Mouse (Mus musculus) A20 (cell line): ENCODE measurements around the gene Fam98c.
A peak's percentile ranks its signal among the peaks of the same experiment; 100 is the strongest.
"Not testable (repeated sequence)": the region's sequence is repeated elsewhere in the genome, so short reads cannot be mapped to it uniquely, and the experiment has no call there.

Experiments used
- DNase-seq: peaks from one replicate; pipeline ENCODE4 v3.0.0-alpha.2; 2011; ENCODE audit warnings: low read depth, low spot score

The Fam98c gene

DNA sequence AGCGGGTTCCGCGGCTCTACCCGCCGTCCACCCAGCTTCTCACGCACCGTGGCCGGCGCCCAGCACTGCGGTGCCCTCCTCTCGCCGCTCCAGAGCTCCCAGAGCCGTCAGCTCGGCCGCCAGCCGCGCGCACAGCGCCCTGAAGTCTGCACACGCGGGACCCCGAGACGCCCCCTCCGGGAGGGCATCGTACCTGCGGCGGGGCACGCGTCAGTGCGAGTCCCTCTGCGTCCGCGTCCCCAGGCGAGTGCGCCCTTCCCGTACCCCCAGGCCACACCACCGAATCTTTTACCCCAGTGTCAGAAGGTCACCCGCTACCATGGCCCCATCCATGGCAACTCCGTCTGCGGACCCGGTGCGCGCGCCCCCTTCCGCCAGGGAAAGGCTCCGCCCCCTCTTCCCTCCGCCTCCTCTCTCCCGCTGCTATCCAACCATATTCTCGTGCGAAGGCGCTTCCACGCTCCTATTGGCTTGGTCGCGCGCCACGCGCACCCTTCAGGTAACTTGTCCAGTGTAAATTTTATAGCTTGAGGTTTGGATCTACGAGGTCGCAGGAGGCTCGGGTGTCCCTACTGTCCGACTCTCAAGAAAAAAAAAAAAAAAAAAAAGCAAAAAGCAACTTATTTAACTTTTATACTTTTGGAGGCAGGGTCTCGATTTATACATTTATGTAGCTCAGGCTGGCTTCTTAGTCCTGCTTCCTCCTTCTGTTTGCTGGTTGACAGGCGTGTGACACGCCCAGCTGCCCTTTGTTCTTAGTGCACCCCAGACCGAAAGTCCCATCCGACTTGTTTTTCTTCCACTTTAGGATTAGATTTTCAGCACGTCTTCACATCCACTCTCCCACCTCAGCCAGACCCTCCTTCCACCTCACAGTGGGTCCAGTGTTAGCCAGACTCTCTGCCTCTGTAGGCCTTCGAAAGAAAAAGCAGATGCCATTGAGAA, at the start of gene Fam98c:
Fam98c (minus strand) TSS at position 397 of the 945 bp plus-strand sequence.
- peak; percentile 87 for DNase-seq

DNA sequence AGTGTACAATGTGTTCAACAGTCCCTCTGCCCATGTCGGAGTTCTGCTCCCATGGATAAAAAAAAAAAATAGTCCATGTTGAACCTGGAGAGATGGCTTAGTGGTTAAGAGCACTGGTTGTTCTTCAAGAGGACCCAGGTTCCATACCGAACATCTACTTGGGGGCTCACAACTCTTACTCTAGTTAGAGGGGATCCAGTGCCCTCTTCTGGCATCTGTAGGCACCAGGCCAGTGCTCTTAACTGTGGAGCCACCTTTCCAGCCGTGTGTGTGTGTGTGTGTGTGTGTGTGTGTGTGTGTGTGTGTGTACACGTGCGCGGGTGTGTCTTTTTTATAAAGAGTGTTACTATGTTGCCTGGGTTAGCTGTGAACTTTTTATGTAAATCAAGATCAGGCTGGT, 46.5 kb upstream of the Fam98c start:
- DNase-seq = no peak

GRCm38 (mm10) chr7:29194230-29194629, 38.2 kb upstream of the Fam98c start:
- DNase-seq = not testable (repeated sequence)

GRCm38 (mm10) chr7:29181323-29181722, 25.3 kb upstream of the Fam98c start:
- DNase-seq = not testable (repeated sequence)

GRCm38 (mm10) chr7:29180854-29181236, 24.8 kb upstream of the Fam98c start:
- no peak for DNase-seq

DNA sequence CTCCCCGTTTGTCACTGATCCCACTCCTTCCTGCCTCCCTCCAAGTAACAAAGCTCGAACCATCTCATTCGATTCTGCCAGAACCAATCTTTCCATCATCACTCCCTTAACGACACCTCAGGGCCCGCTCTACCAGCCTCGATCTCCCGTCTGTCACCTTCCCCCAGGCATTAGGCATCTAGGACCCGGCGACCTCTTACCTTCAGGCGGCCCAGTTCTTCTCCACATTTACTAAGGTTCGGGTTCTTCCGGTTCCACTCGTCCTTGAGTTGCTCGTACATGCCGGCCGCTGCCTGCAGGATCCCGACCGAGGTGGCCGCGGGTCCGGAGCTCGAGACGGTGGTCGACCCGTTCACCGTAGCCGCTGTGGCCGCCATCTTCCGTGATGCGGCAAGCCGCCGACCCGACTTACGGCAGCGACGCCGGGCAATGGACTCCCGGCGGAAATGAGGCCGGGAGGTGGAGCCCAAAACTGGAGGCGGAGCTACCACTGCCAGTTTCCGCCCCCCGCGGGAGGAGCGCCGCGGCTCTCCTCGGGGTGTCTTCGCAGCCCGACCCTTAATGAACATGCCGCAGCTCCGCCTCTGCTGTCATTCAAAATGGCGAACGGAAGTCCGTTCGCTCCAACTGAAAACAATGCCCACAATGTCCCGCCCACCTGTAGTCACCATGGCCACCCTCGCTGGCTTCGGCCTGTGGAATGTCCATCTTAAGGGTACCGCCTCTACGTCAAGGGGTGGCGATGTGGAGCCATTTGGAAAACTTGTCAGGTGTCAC, 24.2 kb upstream of the Fam98c start, which contains the start of gene Psmd8:
Psmd8 (minus strand) TSS at position 625 of the 777 bp plus-strand sequence.
- DNase-seq = peak; percentile 100

DNA sequence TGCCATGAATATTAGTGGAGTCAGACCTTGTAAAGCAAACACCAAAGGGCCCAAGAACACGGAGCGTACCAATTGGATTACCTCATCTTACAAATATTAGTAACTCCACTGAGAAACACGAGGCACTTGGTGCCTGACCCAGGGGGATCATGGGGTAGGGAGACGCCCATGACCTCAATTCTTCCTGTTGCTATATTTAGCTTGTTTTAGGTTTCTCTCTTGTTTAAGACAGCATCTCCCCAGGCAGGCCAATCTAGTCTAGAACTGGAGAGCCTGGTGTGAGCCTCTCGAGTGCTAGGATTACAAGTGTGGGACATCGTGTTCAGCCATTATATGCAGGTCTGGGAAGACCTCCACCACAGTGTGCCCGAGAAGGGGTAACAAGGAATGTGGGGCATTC, 23.3 kb upstream of the Fam98c start:
- peak; percentile 46 for DNase-seq

DNA sequence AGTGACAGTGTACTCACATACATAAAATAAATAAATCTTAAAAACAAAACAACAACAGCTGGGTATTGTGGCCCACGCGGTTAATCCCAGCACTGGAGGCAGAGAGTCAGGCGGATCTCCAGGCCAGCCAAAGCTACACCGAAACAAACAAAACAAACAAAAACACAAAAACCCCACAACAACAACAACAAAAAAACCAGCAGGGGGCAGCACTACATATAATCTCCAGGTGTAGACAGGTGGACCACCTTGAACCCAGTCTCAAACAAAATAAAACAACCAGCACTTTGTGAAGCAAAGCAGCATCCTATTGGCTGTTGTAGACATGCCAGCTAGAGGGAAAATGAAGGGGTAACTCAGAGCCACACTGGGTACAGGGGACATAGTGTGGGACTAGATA, 22.1 kb upstream of the Fam98c start:
- peak; percentile 52 for DNase-seq

DNA sequence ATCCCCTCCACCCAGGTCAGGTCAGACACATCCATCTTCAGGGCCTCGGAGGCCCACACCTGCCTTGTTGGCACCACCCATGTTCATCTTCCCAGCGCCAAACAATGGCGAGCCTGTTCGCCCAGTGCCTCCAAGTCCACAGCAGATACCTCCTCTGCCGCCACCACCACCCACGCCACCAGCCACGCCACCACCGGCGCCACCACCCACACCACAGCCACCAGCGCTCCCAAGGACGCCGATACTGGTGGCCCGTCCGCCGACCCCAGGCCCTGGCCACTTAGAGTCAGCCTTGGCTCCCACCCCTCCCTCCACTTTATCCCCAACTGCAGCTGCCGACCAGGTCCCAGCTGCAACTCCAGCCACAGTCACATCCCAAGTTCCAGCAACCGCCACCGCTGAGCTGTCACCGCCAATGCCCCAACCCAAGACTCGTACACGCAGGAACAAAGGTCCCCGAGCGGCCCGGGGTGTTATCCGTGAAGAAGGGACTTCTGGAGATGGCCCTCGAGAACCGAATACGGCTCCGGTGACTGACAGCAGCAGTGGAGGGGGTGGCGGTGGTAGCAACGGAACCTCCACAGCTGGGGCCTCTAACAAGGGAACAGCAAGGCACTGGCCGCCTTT, 16.5 kb upstream of the Fam98c start:
- no peak for DNase-seq

GRCm38 (mm10) chr7:29171562-29172097, 15.6 kb upstream of the Fam98c start:
- no peak for DNase-seq

- DNase-seq = peak; percentile 50
Measured at GRCm38 (mm10) chr7:29170755-29171561, 14.9 kb upstream of the Fam98c start.

- DNase-seq = peak; percentile 66
Measured at GRCm38 (mm10) chr7:29170066-29170754, 14.2 kb upstream of the Fam98c start, which contains the start of the genes Ggn and Spred3. Gene Ggn (plus strand): TSS chr7:29170210. Gene Spred3 (minus strand): TSS chr7:29170411.

GRCm38 (mm10) chr7:29169231-29170065, 13.4 kb upstream of the Fam98c start:
- no peak for DNase-seq

DNA sequence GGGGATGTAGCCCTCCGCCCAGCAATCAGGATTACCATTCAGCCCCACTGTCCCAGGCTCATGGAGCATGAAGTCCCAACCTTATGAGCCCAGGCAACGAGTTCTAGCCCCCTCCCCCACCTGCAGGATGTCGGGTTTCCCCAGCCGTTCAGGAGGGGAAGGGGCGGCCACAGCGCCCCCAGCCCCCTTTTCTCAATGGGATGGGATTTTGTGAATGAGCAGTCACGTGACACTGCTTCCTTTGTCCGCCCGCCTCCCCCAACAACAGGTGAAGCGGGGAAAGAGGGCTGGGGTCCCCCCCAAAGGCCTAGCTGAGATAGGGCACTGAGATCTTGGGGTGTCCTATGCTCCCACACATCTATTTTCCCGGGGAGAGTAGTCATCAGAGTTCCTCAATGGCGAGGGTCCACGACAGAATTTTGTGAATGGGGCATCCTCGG, 12.8 kb upstream of the Fam98c start:
- DNase-seq = no peak

DNA sequence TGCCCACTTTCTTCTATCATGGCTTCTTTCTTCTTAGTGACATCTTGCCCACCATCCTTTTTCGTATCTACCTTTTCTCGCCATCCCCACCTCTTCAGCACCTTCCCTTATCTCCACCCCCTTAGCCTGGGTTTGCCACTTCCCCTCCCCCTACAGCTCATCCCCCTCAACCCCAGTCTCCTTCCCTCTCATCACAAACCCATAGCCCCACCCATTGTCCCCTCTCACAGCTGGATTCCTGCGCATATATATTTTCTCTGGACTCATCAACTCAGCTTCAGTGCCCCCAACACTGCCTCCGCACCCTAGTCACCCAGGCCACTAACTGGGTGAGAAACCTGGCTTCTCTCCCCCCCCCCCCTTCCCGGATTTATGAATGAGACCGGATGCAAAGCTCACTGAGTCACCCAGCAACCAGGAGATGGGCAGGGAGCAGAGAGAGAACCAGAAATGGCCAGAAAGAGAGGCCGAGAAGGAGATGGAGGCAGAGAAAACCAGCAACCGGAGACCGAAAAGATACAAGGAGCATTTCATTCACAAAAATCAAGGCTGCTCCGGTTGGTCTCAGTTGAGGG, 12.2 kb upstream of the Fam98c start:
- DNase-seq = no peak

- DNase-seq = no peak
Measured at GRCm38 (mm10) chr7:29167656-29168055, 11.6 kb upstream of the Fam98c start.

GRCm38 (mm10) chr7:29162750-29163525, 6.9 kb upstream of the Fam98c start:
- peak; percentile 54 for DNase-seq

GRCm38 (mm10) chr7:29162294-29162693, 6.3 kb upstream of the Fam98c start:
- no peak for DNase-seq
